Mouse (Mus musculus) hindbrain, embryonic 13.5 days (tissue): ENCODE measurements at regions not wholly inside any gene's neighbourhood (a gene's known extent, or its start where the extent isn't known, plus 50 kb on each side); places are given as distances from the start of the nearest gene placed in this dataset. TPM values are rescaled to one million over a fixed set of nuclear protein-coding genes. Genes with fewer than 3 reads are reported as not detected.

ENCODE experiments used
- ATAC-seq: fragments of 200-750 bp; cut with Nextera tagmentation; 2 replicates; pipeline ENCODE4 v1.8.0; 2017; ENCODE audit warnings: moderate TSS enrichment; ENCODE audit not compliant: low FRiP score
- H3K27ac ChIP-seq: fragments of 300-500 bp; sonication (generic); 2 replicates; pipeline ENCODE4 v1.5.1; 2015; ENCODE audit warnings: inconsistent platforms, mild to moderate bottlenecking, moderate library complexity
- H3K27me3 ChIP-seq: fragments of 300-500 bp; sonication (generic); 2 replicates; pipeline ENCODE4 v1.6.1; 2015; ENCODE audit warnings: mild to moderate bottlenecking, inconsistent platforms
- H3K36me3 ChIP-seq: fragments of 300-500 bp; sonication (generic); 2 replicates; pipeline ENCODE4 v1.6.1; 2015; ENCODE audit warnings: mild to moderate bottlenecking, inconsistent platforms
- H3K4me1 ChIP-seq: fragments of 300-500 bp; sonication (generic); replicated peaks from 2 replicates; pipeline ENCODE4 v1.6.1; 2015; ENCODE audit warnings: inconsistent platforms
- H3K4me2 ChIP-seq: fragments of 300-500 bp; sonication (generic); 2 replicates; pipeline ENCODE4 v1.6.1; 2015; ENCODE audit warnings: inconsistent platforms, mild to moderate bottlenecking, moderate library complexity
- H3K4me3 ChIP-seq: fragments of 300-500 bp; sonication (generic); 2 replicates; pipeline ENCODE4 v1.5.1; 2015; ENCODE audit warnings: mild to moderate bottlenecking, inconsistent platforms
- H3K9ac ChIP-seq: fragments of 300-500 bp; sonication (generic); 2 replicates; pipeline ENCODE4 v1.6.1; 2015; ENCODE audit warnings: mild to moderate bottlenecking, inconsistent platforms
- H3K9me3 ChIP-seq: fragments of 300-500 bp; sonication (generic); 2 replicates; pipeline ENCODE4 v1.6.1; 2016; ENCODE audit warnings: inconsistent platforms
- WGBS: fragments of 180-500 bp; shearing (Covaris S2); methylation state at CpG from one replicate; pipeline ENCODE4 v1.1.7; 2015; 5-methylcytosine and 5-hydroxymethylcytosine counted together
- microRNA counts: library from miRNA; unstranded; fragments of <30 nt; microRNA quantifications from one replicate; lab custom pipeline; 2016
- microRNA-seq: library from miRNA; unstranded; fragments of <30 nt; microRNA quantifications from one replicate; pipeline ENCODE4, GENCODE M21; 2016

DNA sequence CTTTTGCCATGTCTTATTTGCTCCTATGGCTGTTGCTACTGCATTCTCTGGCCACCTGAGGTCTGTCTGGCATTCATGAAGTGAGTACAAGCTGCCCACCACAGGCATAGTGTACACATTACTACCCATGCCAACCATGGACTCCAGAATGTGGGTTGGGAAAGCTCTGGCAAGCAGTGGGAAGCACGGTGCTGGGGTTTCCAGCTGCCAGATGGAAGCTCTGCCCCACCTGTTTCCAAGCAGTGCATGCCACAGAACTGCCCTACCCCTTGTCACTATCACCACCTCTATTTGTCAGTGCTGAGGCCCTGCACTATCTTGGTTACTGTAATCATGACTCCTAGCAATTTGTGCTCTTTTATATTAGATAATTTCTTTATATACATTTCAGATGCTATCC is 494.4 kb upstream of the Ndn start:
- H3K36me3 ChIP-seq: peaks cover 6% of the 10 kb centered on the region
- ATAC-seq: no peak
- WGBS: 75% methylated on average over 1 of the region's 1 CpGs
- no peak overlapping the region for H3K9ac ChIP-seq
- no peak overlapping the region for H3K27ac ChIP-seq
- H3K4me3 ChIP-seq: no peak overlapping the region
- no peaks in the 10 kb centered on the region for H3K4me1 ChIP-seq
- H3K9me3 ChIP-seq: peaks cover 6% of the 10 kb centered on the region; the same call in 1 of the 2 replicates
- no peak overlapping the region for H3K4me2 ChIP-seq
- no peaks in the 10 kb centered on the region for H3K27me3 ChIP-seq

GRCm38 (mm10) chr7:61864517-61864916 is 481.9 kb upstream of the Ndn start:
- H3K27ac ChIP-seq: no peak overlapping the region
- 0 out of 2 replicates have a peak, but pooled peaks cover 2% of the 10 kb centered on the region for H3K36me3 ChIP-seq
- H3K4me2 ChIP-seq: no peak overlapping the region
- no peaks in the 10 kb centered on the region for H3K27me3 ChIP-seq
- no peak for ATAC-seq
- H3K4me1 ChIP-seq: no peaks in the 10 kb centered on the region
- H3K4me3 ChIP-seq: no peak overlapping the region
- H3K9ac ChIP-seq: no peak overlapping the region
- 0 out of 2 replicates have a peak, but pooled peaks cover 6% of the 10 kb centered on the region for H3K9me3 ChIP-seq

GRCm38 (mm10) chr7:61866376-61866775 is 480.0 kb upstream of the Ndn start:
- Histone ChIP-seq H3K9me3 (0 out of 2 replicates have a peak, but pooled peaks cover 2% of the 10 kb centered on the region), H3K36me3 (peaks cover 9% of the 10 kb centered on the region; the same call in 1 of the 2 replicates), H3K27ac (no peak overlapping the region), H3K4me2 (no peak overlapping the region), H3K9ac (no peak overlapping the region), H3K4me3 (no peak overlapping the region), H3K27me3 (no peaks in the 10 kb centered on the region), H3K4me1 (no peaks in the 10 kb centered on the region)
- ATAC-seq: no peak
- WGBS: 78% methylated on average over 2 of the region's 2 CpGs

- Histone ChIP-seq H3K9me3 (no peaks in the 10 kb centered on the region; the same call in 1 of the 2 replicates), H3K4me2 (no peak overlapping the region), H3K9ac (no peak overlapping the region), H3K4me1 (0 out of 2 replicates have a peak, but pooled peaks cover 3% of the 10 kb centered on the region), H3K4me3 (no peak overlapping the region), H3K27me3 (no peaks in the 10 kb centered on the region), H3K36me3 (no peaks in the 10 kb centered on the region), H3K27ac (no peak overlapping the region)
- 48% methylated on average over 3 of the region's 3 CpGs for WGBS
- no peak for ATAC-seq
These were observed 470.1 kb upstream of the Ndn start for GRCm38 (mm10) chr7:61876220-61876619.

DNA sequence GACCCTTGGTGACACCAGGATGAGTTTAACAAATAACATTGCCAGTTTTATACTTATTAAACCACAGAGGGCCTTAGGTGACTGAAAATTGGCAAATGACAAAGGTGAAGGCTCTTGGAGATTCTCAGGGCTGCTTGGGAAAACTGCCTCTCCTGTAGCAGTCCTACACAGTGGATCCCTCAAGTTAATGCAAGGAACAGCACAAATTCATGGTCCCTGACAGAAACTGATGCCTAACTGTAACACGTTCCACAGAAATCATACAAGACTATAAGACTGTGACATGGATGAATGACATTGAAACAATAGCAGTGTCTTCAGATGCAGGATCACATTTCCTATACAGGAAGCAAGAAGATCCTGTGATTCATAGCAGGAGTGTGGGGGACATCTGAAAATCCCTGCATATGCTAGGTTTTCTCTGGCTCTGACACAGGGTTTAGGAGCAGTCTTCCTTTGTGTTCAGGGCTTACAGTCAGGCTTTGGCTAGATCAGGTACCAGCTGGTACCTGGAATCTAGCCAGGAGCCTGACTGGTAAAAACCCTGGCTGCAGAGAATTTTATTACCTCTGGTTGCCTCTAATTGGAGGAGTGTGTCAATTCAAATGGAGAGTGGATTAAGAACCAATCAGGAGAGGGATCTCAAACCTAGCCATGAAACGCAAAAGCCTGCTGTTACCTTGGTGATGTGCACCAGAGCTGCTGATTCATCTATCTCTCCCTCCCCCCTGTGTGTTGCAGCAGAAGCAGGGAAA is 468.9 kb upstream of the Ndn start:
- WGBS: 50% methylated on average over 2 of the region's 2 CpGs
- H3K4me1 ChIP-seq: 0 out of 2 replicates have a peak, but pooled peaks cover 3% of the 10 kb centered on the region
- no peak overlapping the region; the same call in 1 of the 2 replicates for H3K4me3 ChIP-seq
- no peaks in the 10 kb centered on the region; the same call in 1 of the 2 replicates for H3K36me3 ChIP-seq
- H3K9me3 ChIP-seq: no peaks in the 10 kb centered on the region; the same call in 1 of the 2 replicates
- peak; percentile 97 for ATAC-seq
- H3K27me3 ChIP-seq: no peaks in the 10 kb centered on the region
- peak overlapping the region; percentile 91 for H3K27ac ChIP-seq
- H3K4me2 ChIP-seq: no peak overlapping the region
- H3K9ac ChIP-seq: no peak overlapping the region

GRCm38 (mm10) chr7:61878095-61878494 is 468.3 kb upstream of the Ndn start:
- no peak overlapping the region for H3K9ac ChIP-seq
- no peak overlapping the region for H3K4me2 ChIP-seq
- peaks cover under 1% of the 10 kb centered on the region; the same call in 1 of the 2 replicates for H3K36me3 ChIP-seq
- no peak overlapping the region; the same call in 1 of the 2 replicates for H3K4me3 ChIP-seq
- 53% methylated on average over 2 of the region's 2 CpGs for WGBS
- H3K9me3 ChIP-seq: no peaks in the 10 kb centered on the region; the same call in 1 of the 2 replicates
- peak overlapping the region; percentile 91 for H3K27ac ChIP-seq
- H3K27me3 ChIP-seq: no peaks in the 10 kb centered on the region
- H3K4me1 ChIP-seq: 0 out of 2 replicates have a peak, but pooled peaks cover 3% of the 10 kb centered on the region
- peak; percentile 29; the same call in 1 of the 2 replicates for ATAC-seq

- H3K4me2 ChIP-seq: no peak overlapping the region
These were observed 467.8 kb upstream of the Ndn start for GRCm38 (mm10) chr7:61878585-61878984.

More at GRCm38 (mm10) chr7:61878585-61878984, 467.8 kb upstream of the Ndn start:
- 0 out of 2 replicates have a peak, but pooled peaks cover 3% of the 10 kb centered on the region for H3K4me1 ChIP-seq
- no peak overlapping the region for H3K27ac ChIP-seq
- peaks cover 3% of the 10 kb centered on the region for H3K36me3 ChIP-seq
- H3K4me3 ChIP-seq: no peak overlapping the region
- H3K27me3 ChIP-seq: no peaks in the 10 kb centered on the region
- no peak overlapping the region for H3K9ac ChIP-seq
- no peak for ATAC-seq
- H3K9me3 ChIP-seq: no peaks in the 10 kb centered on the region; the same call in 1 of the 2 replicates

MicroRNA genes in the stretch of these regions (microRNA counts, 519-probe panel; counts per million panel counts)
- 3,410 counts per million, percentile 42 among the panel's probes with 10 or more counts for microRNA mmu-miR-344 (lab: Ali Mortazavi, UCI)

Small RNA genes lying in the stretch of these regions (microRNA-seq; reads per million reads assigned to microRNA genes)
- gene Gm22466 (not detected), gene Gm23490 (not detected), gene Gm23873 (5.6 reads per million, percentile 17 among the genes with 10 or more reads in this experiment), gene Gm23917 (not detected), gene Gm23962 (not detected), gene Gm25533 (not detected), gene Mir344 (not detected), gene Mir344b (2.6 reads per million, percentile 3 among the genes with 10 or more reads in this experiment), gene Mir344c (6.5 reads per million, percentile 19 among the genes with 10 or more reads in this experiment), gene Mir344d-1 (not detected), gene Mir344d-2 (not detected), gene Mir344d-3 (0.70 reads per million), gene Mir344e (6.7 reads per million, percentile 20 among the genes with 10 or more reads in this experiment), gene Mir344h-1 (not detected), gene Mir344h-2 (not detected)
